Mouse (Mus musculus): ENCODE data around the gene 4921504E06Rik.

The 4921504E06Rik gene

DNA sequence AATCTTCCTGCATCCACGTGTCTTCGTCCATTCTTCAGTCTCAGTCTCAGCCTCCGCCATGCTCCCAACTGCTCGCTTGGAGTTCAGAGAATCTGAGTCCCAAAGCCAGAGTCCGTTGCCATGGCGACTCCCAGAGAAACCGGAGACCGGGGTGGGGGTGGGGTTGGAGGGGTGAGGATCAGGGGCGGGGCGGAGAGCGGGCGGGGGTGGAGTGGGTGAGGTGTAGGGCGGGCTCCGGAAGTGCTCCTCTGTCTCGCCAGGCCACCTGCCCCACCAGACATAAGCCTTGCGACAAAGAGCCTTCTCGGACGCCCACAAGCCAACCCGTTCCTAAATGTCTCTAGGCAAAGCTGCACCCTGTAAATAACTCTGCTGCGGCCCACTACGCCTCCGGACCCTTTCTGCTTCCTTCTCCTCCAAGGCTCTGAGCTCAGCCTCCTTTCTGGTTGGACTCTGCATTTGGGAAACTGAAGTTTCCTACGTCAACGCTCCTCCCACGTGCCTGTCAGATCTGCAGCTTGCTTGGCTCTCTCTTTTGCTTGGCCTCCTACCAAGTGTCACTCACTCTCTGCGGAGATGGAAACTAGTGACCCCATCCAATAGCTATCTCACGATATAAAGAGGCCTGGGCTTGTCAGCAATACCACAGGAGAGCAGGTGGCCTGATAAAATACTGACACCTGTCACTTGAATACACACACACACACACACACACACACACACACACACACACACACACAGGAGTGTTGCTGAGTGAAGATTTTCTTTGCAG lies at the start of gene 4921504E06Rik:
Gene 4921504E06Rik (minus strand): TSS at position 94 of the 772 bp plus-strand sequence.
- peak; percentile 78 for DNase-seq

- no peak for DNase-seq
Measured at GRCm38 (mm10) chr2:19601386-19601925, 47.7 kb upstream of the 4921504E06Rik start.

- DNase-seq: no peak
Measured at GRCm38 (mm10) chr2:19600860-19601259, 47.1 kb upstream of the 4921504E06Rik start.

DNA sequence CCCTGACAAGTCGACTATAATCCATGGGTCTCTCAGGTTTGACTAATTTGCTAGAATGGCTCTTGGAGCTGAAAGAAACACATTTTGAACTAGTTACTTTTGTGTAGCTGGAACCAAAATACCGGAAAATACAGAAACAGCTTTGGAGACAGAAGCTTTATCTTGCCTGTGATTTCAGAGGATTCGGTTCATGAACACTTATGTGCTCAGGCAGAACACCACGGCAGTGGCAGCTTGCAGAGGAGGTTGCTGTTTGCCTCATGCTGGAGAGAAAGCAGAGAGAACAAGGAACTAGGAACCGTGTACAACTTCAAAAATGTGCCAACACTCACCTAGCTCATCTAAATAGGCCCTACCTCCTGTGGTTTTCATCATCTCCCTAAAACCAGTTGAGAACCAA lies 46.1 kb upstream of the 4921504E06Rik start:
- DNase-seq: no peak

- no peak for DNase-seq
Measured at GRCm38 (mm10) chr2:19596988-19597387, 43.3 kb upstream of the 4921504E06Rik start.

- DNase-seq: no peak
Measured at GRCm38 (mm10) chr2:19596426-19596825, 42.7 kb upstream of the 4921504E06Rik start.

DNA sequence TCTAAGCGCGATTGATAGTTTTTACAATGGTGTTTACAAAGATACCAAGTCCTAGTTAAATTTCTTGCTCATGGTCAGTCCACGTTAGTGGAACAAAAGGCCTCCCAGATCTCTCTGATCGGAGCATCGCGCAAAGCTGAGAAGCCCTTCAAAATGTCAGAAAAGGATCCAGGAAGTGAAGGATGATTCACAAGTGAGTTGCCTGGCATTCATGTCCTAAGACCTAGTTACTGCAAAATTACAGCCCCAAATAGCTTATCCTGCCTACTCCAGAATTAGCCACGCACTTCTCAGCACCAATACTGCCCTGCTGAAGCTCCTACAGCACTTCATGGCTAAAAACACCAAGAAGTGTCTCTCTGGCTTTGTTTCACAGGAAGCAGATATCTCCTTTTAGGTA lies 41.1 kb upstream of the 4921504E06Rik start:
- DNase-seq: no peak

GRCm38 (mm10) chr2:19579846-19580245 lies 26.1 kb upstream of the 4921504E06Rik start:
- DNase-seq: no peak

- no peak for DNase-seq
Measured at GRCm38 (mm10) chr2:19579180-19579579, 25.5 kb upstream of the 4921504E06Rik start.

DNA sequence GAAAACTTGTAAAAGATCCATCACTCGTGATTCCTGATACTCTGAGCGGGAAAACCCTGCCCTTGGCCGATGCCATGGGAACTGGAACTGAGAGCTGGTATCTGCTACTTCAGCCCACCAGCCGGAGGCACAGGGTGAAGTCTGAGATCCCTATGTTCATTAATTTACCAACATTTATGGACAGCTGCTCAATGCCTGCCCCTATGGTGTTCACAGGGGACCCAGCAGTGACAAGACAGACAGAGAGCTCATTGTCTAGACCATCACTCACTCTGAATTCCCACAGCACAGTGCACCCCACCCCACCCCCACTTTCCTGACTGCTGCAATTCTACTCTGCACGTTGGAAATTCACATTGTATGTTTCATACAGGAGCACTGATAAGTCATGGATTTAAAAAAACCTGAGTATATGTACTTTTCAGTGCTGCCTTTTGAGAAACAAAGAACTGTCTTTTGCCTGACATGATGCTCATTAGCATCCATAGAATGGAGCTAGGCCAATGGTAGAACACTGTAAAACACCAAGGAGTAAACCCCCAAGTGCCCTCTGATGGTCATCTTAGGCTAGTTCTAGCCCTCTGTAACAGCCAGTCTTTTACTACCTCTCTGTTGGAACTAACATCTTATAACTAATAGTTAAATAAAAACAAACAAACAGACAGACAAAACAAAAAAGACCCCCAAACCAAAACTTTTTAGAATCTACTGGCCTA lies 8.6 kb upstream of the 4921504E06Rik start:
- no peak for DNase-seq

GRCm38 (mm10) chr2:19560654-19561053 lies 6.9 kb upstream of the 4921504E06Rik start:
- DNase-seq: no peak

DNA sequence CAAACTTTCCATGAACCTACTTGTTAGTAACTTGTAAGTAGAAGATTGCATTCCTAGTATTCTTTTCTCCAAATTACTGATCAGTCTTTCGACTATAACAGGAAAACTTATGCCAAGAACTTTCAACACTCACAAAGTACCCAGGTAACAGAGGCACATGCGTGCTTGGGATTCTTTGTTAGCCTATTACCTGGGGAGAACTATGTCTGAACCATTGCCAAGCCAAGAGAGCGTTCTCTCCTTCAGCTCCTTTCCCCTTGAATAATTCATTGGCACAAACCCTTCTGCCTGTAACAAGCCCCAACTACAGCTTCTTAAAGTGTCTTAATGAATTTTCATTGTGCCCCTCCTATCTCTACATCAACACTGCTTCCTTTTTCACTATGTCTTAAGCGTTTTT lies 6.4 kb upstream of the 4921504E06Rik start:
- DNase-seq: no peak

DNA sequence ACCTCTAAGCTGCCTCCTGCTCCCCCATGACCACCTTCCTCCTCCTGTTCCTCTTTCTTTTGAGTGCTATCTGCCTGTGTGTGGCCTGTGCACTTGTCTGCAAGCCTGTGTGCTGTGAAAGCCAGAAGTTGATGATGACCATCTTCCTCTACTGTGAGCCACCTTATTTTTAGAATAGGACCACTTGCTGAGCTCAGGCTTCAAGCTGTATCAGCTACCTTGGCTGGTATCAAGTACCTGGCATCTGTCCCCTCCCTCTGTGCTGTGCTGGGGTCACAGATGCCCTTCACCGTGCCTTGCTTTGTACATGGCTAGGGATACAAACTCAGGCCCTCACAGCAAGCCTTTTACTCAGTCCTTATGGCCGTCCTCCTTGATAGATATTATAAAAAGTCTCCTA lies 2.3 kb downstream of the 4921504E06Rik start:
- DNase-seq: no peak

DNA sequence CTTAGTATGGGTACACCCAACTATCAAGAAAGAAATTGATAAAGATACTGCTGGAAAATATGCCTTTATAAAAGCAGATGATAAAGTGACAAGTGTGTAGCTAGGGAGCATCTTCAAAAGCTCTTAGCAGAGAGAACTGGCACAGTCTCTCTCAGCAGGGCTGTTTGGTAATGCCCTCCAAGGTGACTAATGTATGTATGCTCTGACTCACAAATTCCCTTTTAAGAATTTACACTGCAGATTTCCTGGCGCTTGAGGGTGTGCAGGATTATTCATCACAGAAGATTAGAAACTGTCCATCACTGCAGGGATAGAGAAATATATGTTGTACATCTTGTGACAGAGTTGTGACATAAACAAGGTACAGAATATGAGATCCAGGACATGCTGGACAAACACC lies 12.8 kb downstream of the 4921504E06Rik start:
- DNase-seq: no peak

- no peak for DNase-seq
Measured at GRCm38 (mm10) chr2:19529428-19529827, 24.3 kb downstream of the 4921504E06Rik start.

GRCm38 (mm10) chr2:19528797-19529196 lies 24.9 kb downstream of the 4921504E06Rik start:
- DNase-seq: peak; percentile 39

DNA sequence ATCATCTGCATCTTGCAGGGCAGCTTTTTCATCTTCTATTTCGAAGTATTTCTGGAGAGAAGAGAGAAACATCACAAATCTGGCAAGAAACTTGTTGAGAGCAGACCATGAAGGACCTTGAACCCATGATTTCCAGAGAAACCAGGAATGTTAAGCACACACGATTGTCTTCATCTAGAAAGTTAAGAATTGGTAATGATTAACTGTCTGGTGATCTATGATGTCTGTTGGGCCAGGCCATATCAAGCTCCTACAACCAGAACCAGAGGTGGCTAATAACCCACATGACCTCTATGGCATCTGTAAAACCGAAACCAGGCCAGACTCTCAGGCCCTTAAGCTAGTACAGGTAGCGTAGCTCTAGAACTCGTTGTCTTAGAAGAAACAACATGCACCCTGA lies 29.6 kb downstream of the 4921504E06Rik start:
- no peak for DNase-seq

DNA sequence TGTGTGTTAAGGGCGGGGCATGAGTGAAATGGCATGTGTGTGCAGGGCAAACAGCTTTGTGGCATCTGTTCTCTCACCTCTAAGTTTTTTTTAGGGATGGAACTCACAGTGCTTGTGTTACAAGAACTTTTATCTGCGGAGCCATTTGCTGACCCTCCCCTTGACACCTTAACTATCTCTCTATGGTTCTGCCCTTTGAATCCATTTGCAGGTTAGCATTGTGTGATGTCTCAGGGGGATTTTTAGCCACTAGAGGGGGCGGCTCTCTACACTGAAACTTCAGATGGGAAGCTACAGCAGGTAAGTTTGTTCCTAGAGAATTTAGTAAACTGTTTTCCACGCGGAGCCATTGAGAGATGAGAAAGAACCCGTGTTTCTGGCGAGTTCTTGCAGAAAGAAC lies 32.1 kb downstream of the 4921504E06Rik start:
- peak; percentile 38 for DNase-seq

- DNase-seq: no peak
Measured at GRCm38 (mm10) chr2:19520617-19521016, 33.1 kb downstream of the 4921504E06Rik start.

DNA sequence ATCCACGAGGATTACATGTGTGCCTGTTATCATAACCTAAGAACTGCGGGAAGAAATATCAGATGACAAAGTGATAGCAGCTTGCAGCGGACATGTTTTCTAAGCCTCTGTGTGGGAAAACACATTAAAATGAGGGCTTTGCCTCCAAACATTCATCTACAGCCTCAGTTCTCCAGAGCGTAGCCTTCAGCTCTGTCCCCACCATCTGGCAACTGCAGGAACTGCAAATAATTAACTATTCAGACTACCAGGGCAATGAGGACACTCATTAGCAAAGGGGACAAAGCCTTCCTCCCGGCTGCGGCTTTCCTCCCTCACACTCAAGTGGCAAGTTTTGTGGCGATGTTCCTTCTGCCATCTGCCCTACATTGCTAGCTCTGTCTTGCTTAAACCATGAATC lies 33.9 kb downstream of the 4921504E06Rik start:
- DNase-seq: peak; percentile 61

- DNase-seq: no peak
Measured at GRCm38 (mm10) chr2:19517952-19518351, 35.8 kb downstream of the 4921504E06Rik start.

GRCm38 (mm10) chr2:19512381-19512780 lies 41.3 kb downstream of the 4921504E06Rik start:
- DNase-seq: no peak

DNA sequence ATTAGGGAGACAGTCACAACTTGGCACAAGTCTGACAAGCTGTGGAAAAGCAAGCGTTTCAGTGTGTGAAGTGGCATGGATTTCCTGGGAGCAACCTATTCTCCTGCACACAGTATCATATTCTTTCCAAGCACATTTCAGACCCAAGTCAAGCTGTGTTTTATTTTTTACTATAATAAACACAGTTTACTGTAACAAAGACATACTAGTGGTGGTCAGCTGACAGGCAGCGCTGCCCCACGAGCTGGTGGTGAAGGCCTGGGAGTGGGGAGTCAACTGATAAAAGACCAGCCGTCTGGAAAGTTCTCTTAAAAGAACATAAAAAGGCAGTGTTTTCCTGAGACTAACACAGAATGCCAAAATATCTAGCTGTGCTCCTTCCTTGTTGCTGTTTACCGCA lies 42.7 kb downstream of the 4921504E06Rik start:
- no peak for DNase-seq

DNA sequence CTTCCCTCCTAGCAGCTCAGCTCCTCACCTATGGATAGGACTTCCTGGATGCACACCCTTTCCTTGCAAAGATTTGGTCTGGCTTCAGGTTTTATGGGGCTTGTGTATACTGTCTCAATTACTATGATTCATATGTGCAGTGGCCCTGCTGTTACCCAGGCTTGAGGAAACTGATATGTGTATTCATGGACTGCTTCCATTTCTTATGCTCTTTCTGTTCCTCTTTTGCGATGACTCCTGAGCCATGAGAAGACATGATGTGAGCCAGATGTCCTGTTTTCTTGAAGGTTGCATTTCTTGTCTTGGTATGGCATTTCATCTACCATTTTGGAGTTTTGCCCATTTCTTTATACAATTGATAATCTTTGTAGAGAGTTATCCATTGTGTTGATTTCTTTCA lies 48.0 kb downstream of the 4921504E06Rik start:
- DNase-seq: no peak

All from right cerebral cortex, postnatal 4 days (tissue).